Mouse (Mus musculus) retina, postnatal 7 days (tissue): ENCODE measurements around the gene Rtkn.
A peak's percentile ranks its signal among the peaks of the same experiment; 100 is the strongest.

Experiments
- DNase-seq: peaks from one replicate; pipeline ENCODE4 v3.0.0-alpha.2; 2012; ENCODE audit warnings: low read depth, low spot score

Gene Rtkn

DNA sequence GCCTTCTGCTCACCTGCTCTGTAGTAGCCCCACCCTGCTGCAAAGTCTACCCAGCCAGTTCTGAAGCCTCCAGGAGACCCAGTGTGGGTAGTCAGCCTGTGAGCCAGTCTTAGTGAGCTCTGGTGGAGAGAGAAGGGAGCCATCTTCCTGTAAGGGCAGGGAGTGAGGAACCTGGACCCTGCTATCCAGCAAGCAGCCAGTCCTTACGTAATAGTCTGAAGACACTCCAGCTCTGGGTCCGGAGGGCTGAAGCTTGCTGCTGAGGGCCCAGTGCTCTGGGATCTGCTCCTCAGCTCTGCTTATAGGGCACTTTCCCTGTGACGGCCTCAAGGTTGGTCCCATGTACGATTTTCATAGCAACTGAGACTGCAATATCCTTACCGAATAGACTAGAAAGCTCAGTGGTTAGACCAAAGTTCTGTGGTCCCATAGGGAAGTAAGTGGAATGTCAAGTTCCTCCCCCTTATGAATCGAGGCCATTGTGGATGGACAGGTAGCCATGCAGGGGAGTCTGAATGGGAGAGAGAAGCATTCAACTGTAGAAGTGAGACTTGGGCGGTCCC, at the start of gene Rtkn:
Gene Rtkn (plus strand): TSS at position 513 of the 563 bp plus-strand sequence.
- no peak for DNase-seq

GRCm38 (mm10) chr6:83086121-83087035, 48.9 kb upstream of the Rtkn start, which contains the start of gene Lbx2:
Gene Lbx2, plus strand, starts transcription at chr6:83086367.
- no peak for DNase-seq

GRCm38 (mm10) chr6:83087205-83087925, 47.9 kb upstream of the Rtkn start:
- DNase-seq, result no peak

- DNase-seq, result no peak
Measured at GRCm38 (mm10) chr6:83087926-83088260, 47.4 kb upstream of the Rtkn start.

GRCm38 (mm10) chr6:83092416-83093127, 42.7 kb upstream of the Rtkn start:
- no peak for DNase-seq

DNA sequence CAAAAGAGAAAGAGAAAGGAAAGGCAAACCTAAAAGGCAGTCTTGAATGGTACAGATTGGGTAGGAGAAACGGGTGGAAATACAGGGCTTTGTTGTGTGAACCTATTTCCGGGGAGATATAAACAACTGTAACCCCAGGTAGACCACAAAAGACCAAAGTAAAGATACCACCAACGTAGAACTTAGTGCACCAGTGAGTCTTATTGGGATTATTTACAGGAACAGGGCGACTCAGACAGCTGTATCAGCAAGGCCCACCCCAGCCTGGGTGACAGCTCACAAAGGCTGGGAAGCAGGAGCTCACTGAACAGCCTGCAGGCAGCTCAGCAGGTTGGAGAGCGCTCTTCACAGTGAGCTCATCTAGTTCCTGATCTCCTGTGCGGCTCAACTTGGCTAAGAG, 39.3 kb upstream of the Rtkn start:
- DNase-seq, result no peak

- no peak for DNase-seq
Measured at GRCm38 (mm10) chr6:83098411-83098810, 36.9 kb upstream of the Rtkn start.

DNA sequence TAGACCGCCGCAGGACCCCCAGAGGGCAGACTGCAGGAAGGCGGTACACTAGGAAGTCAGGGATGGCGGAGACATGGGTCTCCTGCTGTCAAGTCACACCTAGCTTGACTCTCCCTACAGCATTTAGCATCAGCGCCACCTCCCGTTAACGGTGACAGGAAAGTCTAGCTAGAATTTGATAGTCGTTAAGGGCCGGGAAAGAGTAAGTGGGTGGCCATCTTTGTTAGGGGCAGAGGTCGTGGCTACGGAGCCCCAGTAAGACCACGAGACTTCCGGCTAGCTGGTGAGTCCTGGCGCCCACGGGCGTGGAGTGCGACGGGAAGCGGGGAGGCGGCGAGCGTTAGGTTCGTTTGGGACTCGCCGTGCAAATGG, 34.0 kb upstream of the Rtkn start, which contains the start of the genes Ccdc142 and Gm42688:
Gene Ccdc142 (plus strand): TSS at position 286 of the 372 bp plus-strand sequence.
Gene Gm42688 (plus strand): TSS at position 302 of the 372 bp plus-strand sequence.
- DNase-seq, result peak; percentile 82

- peak; percentile 52 for DNase-seq
Measured at GRCm38 (mm10) chr6:83101688-83102556, 33.3 kb upstream of the Rtkn start.

- DNase-seq, result no peak
Measured at GRCm38 (mm10) chr6:83103130-83103650, 32.1 kb upstream of the Rtkn start.

- no peak for DNase-seq
Measured at GRCm38 (mm10) chr6:83104158-83104557, 31.1 kb upstream of the Rtkn start.

DNA sequence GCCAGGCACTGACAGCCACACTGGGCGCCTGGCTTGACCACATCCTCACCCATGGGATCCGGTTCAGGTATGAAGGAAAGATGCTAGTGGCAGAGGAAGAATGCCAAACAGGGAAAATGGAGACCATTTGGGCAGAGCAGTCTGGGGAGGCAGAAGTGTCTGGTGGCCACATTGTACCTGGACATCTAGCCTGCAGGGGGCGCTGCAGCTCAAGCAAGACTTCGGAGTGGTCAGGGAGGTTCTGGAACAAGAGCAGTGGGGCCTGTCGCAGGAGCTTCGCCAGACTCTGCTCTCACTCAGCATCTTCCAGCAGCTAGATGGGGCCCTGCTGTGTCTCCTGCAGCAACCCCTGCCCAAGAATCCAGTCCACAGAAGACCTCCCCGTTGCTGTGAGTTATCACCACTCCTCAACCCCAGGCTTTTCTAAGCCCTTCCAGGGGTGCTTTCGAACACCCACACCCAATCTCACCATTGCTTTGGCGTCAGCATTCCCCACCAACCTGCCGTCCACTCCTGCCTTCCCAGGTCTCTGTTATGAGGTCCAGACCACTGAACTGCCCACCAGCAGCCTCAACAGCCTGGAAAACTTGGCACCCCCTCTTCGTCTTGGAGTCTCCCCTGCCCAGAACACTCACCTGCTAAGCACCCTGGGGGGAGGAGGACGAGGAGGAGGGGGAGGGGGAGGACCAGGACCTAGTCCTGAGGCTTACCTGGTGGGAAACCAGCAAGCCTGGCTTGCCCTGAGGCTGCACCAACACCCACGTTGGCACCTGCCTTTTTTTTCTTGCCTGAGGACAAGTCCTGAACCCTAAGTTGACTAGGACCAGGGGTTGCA, 27.5 kb upstream of the Rtkn start:
- peak; percentile 48 for DNase-seq

- peak; percentile 70 for DNase-seq
Measured at GRCm38 (mm10) chr6:83108762-83109668, 26.2 kb upstream of the Rtkn start, which contains the start of gene Mrpl53. Gene Mrpl53, plus strand, starts transcription at chr6:83109040.

DNA sequence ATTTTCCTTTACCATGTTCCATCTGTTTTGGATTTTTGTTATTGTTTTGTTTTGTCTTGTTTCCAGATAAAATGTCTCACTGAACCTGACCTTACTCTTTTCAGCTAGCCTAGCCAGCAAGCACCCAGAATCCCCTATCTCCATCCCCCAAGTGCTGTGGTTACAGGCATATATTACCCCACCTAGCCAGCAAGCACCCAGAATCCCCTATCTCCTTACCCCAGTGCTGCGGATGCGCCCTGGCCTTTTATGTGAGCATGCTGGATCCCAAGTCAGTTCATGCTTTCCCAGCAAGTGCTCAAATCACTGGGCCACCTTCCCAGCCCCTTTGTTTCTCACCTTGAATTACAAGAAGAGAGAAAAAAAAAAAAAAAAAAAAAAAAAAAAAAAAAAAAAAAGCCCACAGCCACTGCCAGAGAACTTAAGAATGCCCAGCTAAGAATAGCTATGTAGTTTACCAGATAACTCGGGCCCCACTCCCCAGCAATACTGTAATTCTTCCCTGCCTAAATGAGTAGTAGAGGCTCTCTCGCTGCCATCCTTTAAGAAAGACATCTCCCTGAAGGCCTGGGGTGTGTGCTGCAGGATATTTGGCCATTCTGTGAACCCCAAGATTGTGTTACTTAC, 23.6 kb upstream of the Rtkn start:
- no peak for DNase-seq

DNA sequence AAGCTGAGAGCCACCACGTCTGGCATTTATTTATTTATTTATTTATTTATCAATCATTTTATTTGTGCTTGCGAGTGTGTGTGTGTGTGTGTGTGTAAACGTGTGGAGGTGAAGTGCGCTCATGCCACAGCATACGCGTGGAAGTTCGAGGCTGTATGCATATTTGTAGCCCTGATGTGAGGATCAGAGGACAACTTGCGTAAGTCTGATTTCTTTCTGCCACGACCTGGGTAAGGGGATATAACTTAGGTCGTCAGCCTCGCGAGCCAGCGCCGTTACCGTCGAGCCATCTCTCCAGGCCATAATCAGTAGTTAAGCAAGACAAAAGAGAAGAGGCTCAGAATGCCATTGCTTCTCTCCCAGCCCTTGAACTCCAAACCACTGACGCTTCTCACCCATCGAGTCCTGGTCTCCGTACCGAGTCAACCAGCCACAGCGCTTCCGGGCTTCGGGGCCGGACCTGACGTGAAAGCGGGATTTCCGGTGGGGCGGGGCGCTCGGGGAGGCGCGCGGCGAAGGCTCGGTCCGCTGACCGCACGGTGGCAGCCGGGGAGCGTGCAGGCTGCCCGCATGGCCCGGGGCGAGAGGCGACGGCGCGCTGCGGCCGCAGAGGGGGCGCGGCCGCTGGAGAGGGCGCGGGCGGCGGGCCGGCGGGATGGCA, 20.1 kb upstream of the Rtkn start, which contains the start of gene Mogs:
Gene Mogs (plus strand): TSS at position 486 of the 661 bp plus-strand sequence.
- DNase-seq, result peak; percentile 85

GRCm38 (mm10) chr6:83115682-83116372, 19.4 kb upstream of the Rtkn start:
- no peak for DNase-seq
